Mouse (Mus musculus) bone marrow, adult 2 months (tissue): Measurements from ENCODE around the gene Serpinb9. TPM values are rescaled to one million over a fixed set of nuclear protein-coding genes. Genes with fewer than 3 reads are reported as not detected.
"Not testable (repeated sequence)": the region's sequence is repeated elsewhere in the genome, so short reads cannot be mapped to it uniquely, and the experiment has no call there.

ENCODE experiments used
- H3K27ac ChIP-seq: fragments of 200-500 bp; 2 replicates; pipeline ENCODE4 v1.5.1; 2012; ENCODE audit warnings: low read depth, mild to moderate bottlenecking, control low read depth, inconsistent platforms, low read length; ENCODE audit not compliant: control insufficient read depth, poor library complexity, insufficient read depth
- H3K4me1 ChIP-seq: fragments of 200-500 bp; 2 replicates; pipeline ENCODE4 v1.6.1; 2011; ENCODE audit warnings: low read length; ENCODE audit not compliant: control insufficient read depth, insufficient read depth
- H3K4me3 ChIP-seq: fragments of 200-500 bp; replicated peaks from 2 replicates; pipeline ENCODE3; 2011; ENCODE audit warnings: mild to moderate bottlenecking, low read depth, low read length, control low read depth; ENCODE audit not compliant: control insufficient read depth
- CTCF ChIP-seq: fragments of 200-500 bp; IDR thresholded peaks from 2 replicates; pipeline ENCODE4 v1.5.1; 2011; ENCODE audit warnings: low read length, control low read depth; ENCODE audit not compliant: control insufficient read depth, insufficient read depth
- POLR2A ChIP-seq: fragments of 200-500 bp; IDR thresholded peaks from 2 replicates; pipeline ENCODE4 v1.6.1; 2011; ENCODE audit warnings: low read depth, mild to moderate bottlenecking, control low read depth, low read length, borderline replicate concordance; ENCODE audit not compliant: control insufficient read depth
- WGBS: fragments of 180-500 bp; shearing (Covaris S2); methylation state at CpG from one replicate; pipeline ENCODE4 v1.1.7; 2018; 5-methylcytosine and 5-hydroxymethylcytosine counted together
- polyA plus RNA-seq: library from polyadenylated mRNA; stranded (reverse); fragments of >200 nt; gene quantifications from 2 replicates; pipeline ENCODE4 v1.2.4, GENCODE M21; 2011; ENCODE audit warnings: low replicate concordance; ENCODE audit not compliant: missing spikeins, insufficient read depth, insufficient read length

Serpinb9 gene
- 3.1 and 6.7 TPM in 2 replicates for polyA plus RNA-seq

GRCm38 (mm10) chr13:33002950-33003349, at the start of gene Serpinb9:
Serpinb9 (plus strand) TSS chr13:33003250.
- Histone ChIP-seq H3K4me1 (peaks cover 2% of the 10 kb centered on the region), H3K4me3 (peak within 1 kb of the TSS; percentile 71), H3K27ac (peak within 1 kb of the TSS; percentile 67; the same call in 1 of the 2 replicates)
- 81% methylated on average over 3 of the region's 3 CpGs for WGBS
- TF ChIP-seq POLR2A: no peak
- TF ChIP-seq CTCF: no peak

- Histone ChIP-seq H3K4me1 (no peaks in the 10 kb centered on the region), H3K4me3 (no peak overlapping the region), H3K27ac (no peak overlapping the region)
- WGBS: 62% methylated on average over 4 of the region's 4 CpGs
- TF ChIP-seq POLR2A (no peak), CTCF (no peak)
Measured at GRCm38 (mm10) chr13:32956537-32956936, 46.5 kb upstream of the Serpinb9 start.

GRCm38 (mm10) chr13:32957917-32958316, 45.1 kb upstream of the Serpinb9 start:
- H3K4me3 ChIP-seq: no peak overlapping the region
- no peaks in the 10 kb centered on the region for H3K4me1 ChIP-seq
- no peak overlapping the region for H3K27ac ChIP-seq
- TF ChIP-seq CTCF: no peak
- TF ChIP-seq POLR2A: no peak
- WGBS: 82% methylated on average over 4 of the region's 4 CpGs

GRCm38 (mm10) chr13:32958521-32958920, 44.5 kb upstream of the Serpinb9 start:
- not testable (repeated sequence) for H3K4me1 ChIP-seq, H3K27ac ChIP-seq, H3K4me3 ChIP-seq
- WGBS: 81% methylated on average over 7 of the region's 7 CpGs

- Histone ChIP-seq H3K4me3 (no peak overlapping the region), H3K4me1 (peaks cover 1% of the 10 kb centered on the region; the same call in 1 of the 2 replicates), H3K27ac (no peak overlapping the region)
- TF ChIP-seq POLR2A (no peak), CTCF (no peak)
- 81% methylated on average over 9 of the region's 9 CpGs for WGBS
Measured at GRCm38 (mm10) chr13:32963990-32964753, 38.9 kb upstream of the Serpinb9 start.

GRCm38 (mm10) chr13:32964989-32965811, 37.9 kb upstream of the Serpinb9 start, which contains the start of gene Serpinb6b:
Serpinb6b (plus strand) TSS chr13:32965209.
- 2% methylated on average over 16 of the region's 16 CpGs for WGBS
- peaks cover 1% of the 10 kb centered on the region; the same call in 1 of the 2 replicates for H3K4me1 ChIP-seq
- peak within 1 kb of the TSS; percentile 72 for H3K27ac ChIP-seq
- peak within 1 kb of the TSS; percentile 60 for H3K4me3 ChIP-seq
- TF ChIP-seq CTCF: 0 out of 2 replicates have a peak, but pooled peaks have one; percentile 12
- no peak for TF ChIP-seq POLR2A

- TF ChIP-seq CTCF (no peak), POLR2A (no peak)
- Histone ChIP-seq H3K4me1 (peaks cover 3% of the 10 kb centered on the region; the same call in 1 of the 2 replicates), H3K27ac (no peak overlapping the region; the same call in 1 of the 2 replicates), H3K4me3 (no peak overlapping the region)
- 7% methylated on average over 5 of the region's 5 CpGs for WGBS
Measured at GRCm38 (mm10) chr13:32966116-32966515, 36.9 kb upstream of the Serpinb9 start.

- H3K4me1 ChIP-seq: peaks cover 3% of the 10 kb centered on the region; the same call in 1 of the 2 replicates
- no peak for TF ChIP-seq POLR2A
- TF ChIP-seq CTCF: no peak
- no peak overlapping the region for H3K4me3 ChIP-seq
- H3K27ac ChIP-seq: no peak overlapping the region
Measured at GRCm38 (mm10) chr13:32967233-32967632, 35.8 kb upstream of the Serpinb9 start.
